Mouse (Mus musculus) testis, adult 2 months (tissue): Measurements from ENCODE around the gene Nav1.

Experiments used
- CTCF ChIP-seq: fragments of 200-500 bp; IDR thresholded peaks from 2 replicates; pipeline ENCODE4 v1.5.1; 2012; ENCODE audit warnings: low read depth, mild to moderate bottlenecking, inconsistent platforms, low read length, moderate library complexity; ENCODE audit not compliant: control insufficient read depth, insufficient read depth, insufficient replicate concordance
- POLR2A ChIP-seq: fragments of 200-500 bp; IDR thresholded peaks from 2 replicates; pipeline ENCODE4 v1.6.1; 2012; ENCODE audit warnings: low read depth, mild to moderate bottlenecking, inconsistent platforms, low read length, moderate library complexity; ENCODE audit not compliant: control insufficient read depth

- no peak for TF ChIP-seq CTCF
- no peak for TF ChIP-seq POLR2A
Observed at GRCm38 (mm10) chr1:135619932-135620391, 12.9 kb upstream of the Nav1 start.
